Mouse (Mus musculus): ENCODE measurements at regions not wholly inside any gene's neighbourhood (a gene's known extent, or its start where the extent isn't known, plus 50 kb on each side); places are given as distances from the start of the nearest gene placed in this dataset.

DNA sequence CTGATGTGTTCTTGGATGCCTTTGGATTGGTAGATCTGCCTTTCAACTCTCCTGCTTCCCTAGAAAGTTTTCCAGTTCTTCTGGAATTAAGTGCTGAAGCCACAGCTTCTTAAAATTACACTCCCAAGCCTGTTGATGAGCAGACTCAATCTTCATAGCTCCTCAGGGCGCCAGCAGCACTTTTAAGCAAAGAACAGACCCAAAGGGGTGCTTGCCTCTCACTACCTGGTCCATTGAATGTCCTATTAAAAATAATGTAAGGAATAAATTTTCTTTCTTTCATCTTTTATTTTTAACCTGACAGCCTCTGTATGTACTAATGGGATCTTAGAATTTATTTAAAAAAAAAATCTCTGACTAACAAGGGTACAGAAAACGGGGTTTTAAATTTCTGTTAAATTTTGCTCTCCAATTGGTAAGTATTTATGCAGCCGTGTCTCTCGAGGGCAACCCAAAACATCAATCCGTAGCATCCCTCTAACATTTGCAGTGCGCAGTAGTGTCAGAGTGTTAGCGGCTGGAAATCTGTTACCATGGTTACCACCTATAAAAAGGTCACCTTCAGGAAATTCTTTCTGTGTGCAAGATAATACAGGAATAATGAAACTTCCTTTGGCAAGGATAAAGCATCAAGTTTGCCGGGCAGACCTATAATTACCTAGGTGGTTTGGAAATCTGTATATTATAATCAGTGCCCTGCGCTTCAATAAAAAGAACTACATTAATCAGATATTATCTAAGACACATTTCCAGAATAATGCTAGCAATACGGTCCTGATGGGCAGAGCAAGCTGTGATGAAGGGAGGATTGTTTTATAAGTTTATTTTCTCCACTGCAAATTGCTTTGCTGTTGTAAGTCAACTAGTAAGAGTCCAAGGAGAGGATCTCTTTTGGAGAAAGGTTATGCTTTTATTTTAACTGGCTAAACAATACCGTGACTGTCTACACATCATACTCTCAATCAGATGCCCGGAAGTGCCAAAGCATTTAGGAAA is 277.1 kb upstream of the Nrsn1 start:
- no peak for ATAC-seq (replicated peaks; ENCODE audit: insufficient number of reproducible peaks, low FRiP score, low TSS enrichment, poor library complexity, severe bottlenecking)

DNA sequence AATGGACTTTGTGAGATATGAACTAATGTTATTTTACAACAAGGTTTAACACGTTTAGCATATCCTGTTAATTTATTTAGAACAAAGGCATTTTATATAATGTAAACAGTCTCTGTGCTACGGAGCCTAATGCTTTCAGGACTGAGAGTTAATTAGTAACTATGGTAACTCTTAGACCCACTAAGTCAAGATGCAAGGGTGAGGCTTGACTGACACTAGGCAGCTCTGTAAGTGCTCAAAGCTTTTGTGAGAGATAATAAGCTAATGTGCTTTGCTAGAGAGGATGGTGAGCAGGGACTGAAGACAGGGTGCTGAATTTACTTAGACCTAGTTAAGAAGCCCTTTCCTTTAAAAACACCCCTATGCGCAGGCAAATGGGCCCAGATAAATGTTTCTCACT is 253.8 kb upstream of the Nrsn1 start:
- ATAC-seq (replicated peaks; ENCODE audit: insufficient number of reproducible peaks, low FRiP score, low TSS enrichment, poor library complexity, severe bottlenecking) = no peak

- ATAC-seq (replicated peaks; ENCODE audit: insufficient number of reproducible peaks, low FRiP score, low TSS enrichment, poor library complexity, severe bottlenecking) = no peak
Measured at GRCm38 (mm10) chr13:25507355-25507754, 237.1 kb upstream of the Nrsn1 start.

GRCm38 (mm10) chr13:25494492-25495034 is 224.3 kb upstream of the Nrsn1 start:
- ATAC-seq (replicated peaks; ENCODE audit: insufficient number of reproducible peaks, low FRiP score, low TSS enrichment, poor library complexity, severe bottlenecking) = no peak

- ATAC-seq (replicated peaks; ENCODE audit: insufficient number of reproducible peaks, low FRiP score, low TSS enrichment, poor library complexity, severe bottlenecking) = no peak
Measured at GRCm38 (mm10) chr13:25490036-25490435, 219.7 kb upstream of the Nrsn1 start.

- ATAC-seq (replicated peaks; ENCODE audit: insufficient number of reproducible peaks, low FRiP score, low TSS enrichment, poor library complexity, severe bottlenecking) = no peak
Measured at GRCm38 (mm10) chr13:25483309-25483708, 213.0 kb upstream of the Nrsn1 start.

DNA sequence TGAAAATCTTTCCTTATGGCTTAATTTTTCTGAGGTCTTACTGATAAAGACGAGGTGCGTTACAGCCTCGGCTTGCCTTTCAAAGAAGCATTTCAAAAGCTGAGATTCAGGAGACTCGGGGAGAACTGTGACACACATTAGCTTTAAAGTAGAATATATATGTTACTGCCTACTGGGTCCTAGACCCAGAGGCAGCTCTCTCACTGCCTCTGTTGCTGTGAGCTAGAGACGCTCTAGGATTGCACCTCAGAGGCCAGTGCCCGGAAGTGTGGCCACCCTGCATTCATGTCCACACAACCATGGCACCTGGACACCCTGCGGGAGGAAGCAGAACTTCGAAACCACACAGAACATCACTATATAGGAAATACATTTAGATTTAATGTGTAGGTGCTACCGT is 181.6 kb upstream of the Nrsn1 start:
- no peak for ATAC-seq (replicated peaks; ENCODE audit: insufficient number of reproducible peaks, low FRiP score, low TSS enrichment, poor library complexity, severe bottlenecking)

GRCm38 (mm10) chr13:25451357-25451861 is 181.1 kb upstream of the Nrsn1 start:
- ATAC-seq (replicated peaks; ENCODE audit: insufficient number of reproducible peaks, low FRiP score, low TSS enrichment, poor library complexity, severe bottlenecking) = no peak

DNA sequence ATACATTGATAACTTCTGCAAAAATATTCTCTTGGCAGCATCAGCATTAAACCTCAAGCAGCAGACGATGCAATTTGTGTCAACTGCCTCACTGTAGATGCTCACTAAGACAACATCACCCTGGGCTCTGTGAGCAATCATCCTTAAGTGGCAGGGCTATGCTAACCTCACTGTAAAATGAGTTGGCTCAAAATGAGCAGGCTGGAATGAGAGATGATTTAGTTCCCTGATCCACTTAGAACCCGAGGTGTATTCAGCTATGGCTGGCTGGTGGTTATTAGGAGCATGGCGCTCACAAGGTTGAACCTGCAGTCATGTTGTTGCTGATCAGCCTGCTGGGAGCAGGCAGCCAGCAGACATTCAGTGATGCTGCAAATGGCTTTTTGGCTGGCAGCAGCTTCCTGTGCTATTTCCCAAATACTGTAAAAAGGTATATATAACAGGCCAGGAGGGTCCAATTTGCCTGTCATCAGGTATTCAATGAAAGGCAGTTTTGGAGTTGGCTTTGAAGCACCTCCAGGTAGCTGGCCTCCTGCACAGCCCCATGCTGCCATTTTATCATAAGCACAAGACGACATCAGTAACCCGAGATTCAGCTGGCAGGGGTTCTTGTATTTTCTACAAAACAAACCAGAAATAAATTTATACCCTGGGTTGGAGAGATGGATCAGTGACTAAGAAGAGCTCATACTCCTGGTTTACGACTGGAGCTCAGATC is 159.6 kb upstream of the Nrsn1 start:
- no peak for ATAC-seq (replicated peaks; ENCODE audit: insufficient number of reproducible peaks, low FRiP score, low TSS enrichment, poor library complexity, severe bottlenecking)

DNA sequence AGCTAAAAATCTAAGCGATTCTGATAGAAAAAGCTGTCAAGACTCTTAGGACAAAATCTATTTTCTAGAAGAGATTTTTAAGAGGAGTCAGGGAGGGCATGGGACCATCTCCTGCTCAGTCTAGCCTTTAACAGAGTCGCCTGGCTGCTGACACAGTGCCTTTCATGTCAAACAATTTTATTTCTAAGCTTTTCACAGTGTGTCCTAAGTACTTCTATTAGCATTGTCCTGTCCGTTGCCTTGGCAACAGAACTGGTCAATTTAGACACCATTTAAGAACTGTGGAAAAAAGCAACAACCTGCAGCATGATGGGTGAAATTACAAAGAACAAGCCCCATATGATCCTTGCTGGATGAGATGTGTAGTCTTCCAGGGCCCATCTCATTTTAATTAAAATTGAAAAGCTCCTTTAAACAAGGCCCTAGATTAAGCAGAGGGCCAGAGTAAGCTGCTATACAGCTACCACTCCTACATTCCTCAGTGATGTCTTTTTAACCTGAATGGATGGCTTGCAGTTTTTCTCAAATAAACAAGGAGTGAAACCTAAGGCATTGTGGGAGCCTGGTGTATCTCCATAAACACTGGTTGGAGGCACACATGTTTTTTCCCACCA is 133.0 kb upstream of the Nrsn1 start:
- ATAC-seq (replicated peaks; ENCODE audit: insufficient number of reproducible peaks, low FRiP score, low TSS enrichment, poor library complexity, severe bottlenecking) = no peak

DNA sequence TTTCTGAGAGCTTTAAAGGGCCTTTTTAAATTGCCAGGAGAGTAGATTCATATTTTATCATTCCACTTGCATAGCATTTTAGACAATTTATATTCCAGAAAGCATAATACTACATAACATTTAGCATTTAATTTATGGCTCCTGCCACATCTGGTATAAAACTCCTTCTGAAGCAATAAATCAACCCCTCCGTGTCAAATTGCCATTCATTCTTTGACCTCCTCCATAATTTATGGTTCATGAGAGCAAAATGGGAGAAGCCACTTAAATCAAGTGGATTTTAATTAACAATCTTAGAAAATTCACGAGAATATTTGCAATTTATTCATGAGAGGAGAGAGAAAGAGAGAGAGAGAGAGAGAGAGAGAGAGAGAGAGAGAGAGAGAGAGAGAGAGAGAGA is 132.4 kb upstream of the Nrsn1 start:
- no peak for ATAC-seq (replicated peaks; ENCODE audit: insufficient number of reproducible peaks, low FRiP score, low TSS enrichment, poor library complexity, severe bottlenecking)

DNA sequence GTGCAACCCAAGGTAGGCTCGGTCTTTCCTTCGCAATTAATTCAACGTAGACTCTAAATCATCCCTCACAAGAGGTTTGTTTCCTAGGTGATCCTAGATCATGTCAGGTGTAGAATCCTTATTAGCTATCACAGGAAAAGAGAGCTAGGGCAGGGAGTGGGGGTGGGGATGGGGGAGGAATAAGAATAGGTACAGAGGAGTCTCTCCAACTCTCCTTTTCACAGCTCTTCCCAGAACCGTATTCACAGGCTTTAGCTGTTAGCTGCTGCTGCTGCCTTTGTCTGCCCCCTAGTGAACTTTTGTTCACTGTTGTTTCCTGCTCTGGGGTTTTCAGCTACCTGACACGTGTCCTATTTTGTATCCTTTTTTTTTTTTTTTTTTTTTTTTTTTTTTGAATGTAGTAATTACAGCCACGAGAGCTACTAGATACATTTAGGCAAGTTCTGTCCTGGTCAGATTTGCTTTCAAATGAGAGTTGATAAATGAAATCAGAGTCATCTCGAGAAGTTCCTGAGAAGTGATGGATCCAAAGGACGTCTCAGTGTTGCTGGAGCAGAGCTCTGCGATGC is 131.7 kb upstream of the Nrsn1 start:
- ATAC-seq (replicated peaks; ENCODE audit: insufficient number of reproducible peaks, low FRiP score, low TSS enrichment, poor library complexity, severe bottlenecking) = no peak

DNA sequence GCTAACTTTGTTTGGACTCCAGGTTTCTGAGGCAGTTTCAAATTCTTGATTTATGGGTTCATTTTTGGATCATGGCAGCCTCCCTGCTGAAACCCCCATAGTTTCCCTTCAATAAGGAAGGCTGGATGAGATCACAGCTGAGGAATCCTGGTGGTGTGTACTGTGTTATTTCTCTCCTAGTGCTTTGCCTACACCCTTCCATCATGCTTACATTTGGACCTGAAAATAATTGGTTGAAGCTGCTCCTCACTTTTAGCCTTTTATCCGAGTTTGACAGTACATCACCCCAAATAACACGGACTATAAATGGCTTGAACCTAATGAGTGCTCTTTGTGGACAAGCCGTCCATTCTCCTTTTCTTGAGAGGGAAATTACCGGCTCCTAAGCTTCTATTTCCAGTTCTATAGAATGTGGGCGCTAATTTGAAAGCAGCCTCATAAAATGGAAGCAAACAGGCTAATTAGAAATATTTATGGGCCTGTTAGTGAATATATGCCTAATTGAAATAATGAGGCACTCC is 122.5 kb upstream of the Nrsn1 start:
- ATAC-seq (replicated peaks; ENCODE audit: insufficient number of reproducible peaks, low FRiP score, low TSS enrichment, poor library complexity, severe bottlenecking) = no peak

DNA sequence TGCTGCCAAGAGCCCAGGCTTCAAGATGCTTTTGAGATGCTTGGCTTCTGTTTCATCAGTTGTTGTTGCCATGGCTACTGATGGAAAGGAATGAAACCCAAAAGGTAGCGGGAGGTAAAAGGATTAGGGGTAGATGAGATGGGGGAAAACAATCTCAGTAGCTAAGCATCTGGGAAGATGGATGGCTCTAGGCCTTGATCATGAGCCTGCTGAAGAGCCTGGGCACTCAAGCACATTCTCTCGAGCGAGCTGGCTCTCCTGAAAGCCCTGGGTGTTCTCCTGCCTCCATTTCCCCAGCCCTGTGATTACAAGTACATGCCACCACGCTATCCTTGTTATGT is 92.3 kb upstream of the Nrsn1 start:
- no peak for ATAC-seq (replicated peaks; ENCODE audit: insufficient number of reproducible peaks, low FRiP score, low TSS enrichment, poor library complexity, severe bottlenecking)

DNA sequence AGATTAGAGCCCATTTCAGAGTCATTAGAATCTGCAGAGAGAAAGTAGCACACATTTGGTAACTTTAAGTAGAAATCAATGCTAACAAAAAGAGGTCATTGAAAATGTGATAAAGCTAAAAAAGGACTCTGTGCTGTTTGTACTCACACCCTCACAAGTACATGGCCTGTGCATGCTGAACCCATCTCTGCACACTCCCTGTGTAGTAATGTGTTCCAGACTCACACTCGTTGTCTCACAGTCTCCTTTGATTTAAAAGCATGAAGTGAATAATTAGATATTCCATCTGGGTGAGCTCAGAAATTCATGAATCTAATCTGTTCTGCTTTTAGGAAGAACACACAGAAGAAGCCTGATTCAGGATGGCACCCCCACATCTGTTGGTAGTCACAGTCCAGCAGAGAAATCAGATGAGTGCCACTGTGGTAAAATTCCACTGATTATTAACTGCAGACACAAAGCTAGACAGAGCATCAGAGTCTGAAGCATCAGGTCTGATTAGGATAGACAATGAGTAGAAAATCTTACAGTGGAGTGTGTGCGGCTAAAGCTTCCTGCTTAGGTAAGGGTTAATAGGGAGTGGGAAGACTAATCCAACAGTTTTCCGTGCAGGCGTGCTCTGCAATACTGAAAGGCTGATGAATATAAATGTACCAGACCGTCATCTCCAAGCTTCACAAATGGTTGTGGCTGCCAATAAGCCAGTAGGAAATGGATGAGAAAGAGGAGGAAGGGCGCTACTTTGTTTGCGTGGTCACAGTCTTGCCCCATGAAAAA is 91.7 kb upstream of the Nrsn1 start:
- no peak for ATAC-seq (replicated peaks; ENCODE audit: insufficient number of reproducible peaks, low FRiP score, low TSS enrichment, poor library complexity, severe bottlenecking)

GRCm38 (mm10) chr13:25347558-25347957 is 77.3 kb upstream of the Nrsn1 start:
- no peak for ATAC-seq (replicated peaks; ENCODE audit: insufficient number of reproducible peaks, low FRiP score, low TSS enrichment, poor library complexity, severe bottlenecking)

GRCm38 (mm10) chr13:25343309-25343708 is 73.0 kb upstream of the Nrsn1 start:
- ATAC-seq (replicated peaks; ENCODE audit: insufficient number of reproducible peaks, low FRiP score, low TSS enrichment, poor library complexity, severe bottlenecking) = no peak

DNA sequence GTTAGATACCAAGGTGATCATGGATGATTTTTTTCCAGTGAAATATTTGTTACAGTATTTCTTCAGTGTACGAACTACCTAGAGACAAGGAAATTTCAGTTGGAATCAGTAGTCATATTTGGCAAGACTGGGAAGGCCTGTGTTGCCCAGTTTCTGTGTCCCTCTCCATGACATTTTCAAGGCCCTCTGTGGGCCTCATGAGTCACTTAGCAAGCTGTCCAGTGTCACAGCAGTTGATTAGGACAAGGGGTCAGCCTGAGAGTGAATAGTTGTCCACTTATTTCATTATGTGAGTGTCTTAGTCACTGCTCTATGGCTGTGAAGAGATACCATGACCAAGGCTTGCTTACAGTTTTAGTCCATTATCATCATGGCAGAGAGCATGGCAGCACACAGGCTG is 71.5 kb upstream of the Nrsn1 start:
- no peak for ATAC-seq (replicated peaks; ENCODE audit: insufficient number of reproducible peaks, low FRiP score, low TSS enrichment, poor library complexity, severe bottlenecking)
